Mouse (Mus musculus) activated CD4-positive, CD25-positive, alpha-beta regulatory T cell, adult 4 months (primary cell): ENCODE results near the gene Rbm20. TPM values are rescaled to one million over a fixed set of nuclear protein-coding genes. Genes with fewer than 3 reads are reported as not detected.
"Not testable (repeated sequence)": the region's sequence is repeated elsewhere in the genome, so short reads cannot be mapped to it uniquely, and the experiment has no call there.

Source experiments
- ATAC-seq: one replicate; pipeline ENCODE4 v1.8.0; 2017
- polyA plus RNA-seq, 2 experiments: library from polyadenylated mRNA; unstranded; fragments of 100-300 nt; shearing (Covaris generic); gene quantifications; one replicate each; pipeline ENCODE4 v1.2.1; 2017

Gene Rbm20
- under 1 TPM; 0.24 to 0.41 TPM for polyA plus RNA-seq

DNA sequence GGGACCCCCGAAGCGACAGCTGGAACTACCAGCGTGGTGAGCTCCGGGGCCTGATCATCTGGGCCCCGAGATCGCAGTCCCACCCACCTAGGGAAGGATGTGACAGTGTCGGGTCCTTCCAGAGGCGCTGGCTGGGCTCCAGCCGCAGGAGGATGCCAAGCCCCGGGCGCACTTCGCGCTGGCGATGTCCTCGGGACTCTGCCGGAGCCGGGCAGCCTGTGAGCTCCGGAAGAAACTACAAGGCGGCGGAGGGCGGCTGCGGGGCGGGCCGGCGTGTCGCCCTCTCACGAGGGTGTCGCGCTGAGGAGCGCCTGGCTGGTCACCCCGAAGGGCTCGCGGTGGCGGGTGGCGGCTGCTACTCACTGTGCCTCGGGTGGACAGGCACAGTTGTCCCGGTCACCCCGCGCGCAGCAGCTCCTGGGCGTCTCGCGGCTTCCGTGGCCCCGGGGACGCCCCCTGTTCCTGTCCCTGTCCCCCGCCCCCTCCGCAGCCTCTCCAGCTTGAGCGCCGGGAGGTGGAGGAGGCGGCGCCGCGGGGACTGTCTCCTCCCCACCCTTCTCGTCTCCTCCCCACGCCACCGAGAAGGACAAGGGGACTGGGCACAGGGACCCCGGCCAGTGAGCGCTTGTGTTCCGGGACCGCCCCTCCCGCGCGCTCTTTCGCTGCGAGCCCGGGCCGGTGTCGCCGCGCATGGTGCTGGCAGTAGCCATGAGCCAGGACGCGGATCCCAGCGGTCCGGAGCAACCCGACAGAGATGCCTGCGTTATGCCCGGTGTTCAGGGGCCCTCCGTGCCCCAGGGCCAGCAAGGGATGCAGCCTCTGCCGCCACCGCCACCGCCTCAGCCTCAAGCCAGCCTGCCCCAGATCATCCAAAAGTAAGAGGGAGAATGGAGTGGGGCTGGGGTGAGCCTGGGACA is at the start of gene Rbm20:
Rbm20 (plus strand) TSS at position 589 of the 917 bp plus-strand sequence.
- no peak for ATAC-seq

DNA sequence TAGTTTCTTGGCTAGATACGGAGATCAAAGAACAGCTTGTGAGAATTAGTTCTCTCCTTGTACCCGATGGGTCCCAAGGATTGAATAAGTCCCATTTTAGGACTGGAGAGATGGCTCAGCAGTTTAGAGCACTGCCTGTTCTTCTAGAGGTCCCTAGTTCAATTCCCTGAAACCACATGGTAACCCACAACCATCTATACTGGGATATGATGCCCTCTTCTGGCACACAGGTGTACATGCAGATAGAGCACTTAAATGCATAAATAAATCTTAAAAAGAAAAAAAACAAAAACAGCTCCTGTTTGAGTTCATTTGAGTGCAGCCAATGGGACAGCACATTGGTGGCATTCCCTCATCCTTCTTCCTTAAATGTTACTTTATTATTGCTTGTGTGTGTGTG is 39.1 kb upstream of the Rbm20 start:
- ATAC-seq: no peak

DNA sequence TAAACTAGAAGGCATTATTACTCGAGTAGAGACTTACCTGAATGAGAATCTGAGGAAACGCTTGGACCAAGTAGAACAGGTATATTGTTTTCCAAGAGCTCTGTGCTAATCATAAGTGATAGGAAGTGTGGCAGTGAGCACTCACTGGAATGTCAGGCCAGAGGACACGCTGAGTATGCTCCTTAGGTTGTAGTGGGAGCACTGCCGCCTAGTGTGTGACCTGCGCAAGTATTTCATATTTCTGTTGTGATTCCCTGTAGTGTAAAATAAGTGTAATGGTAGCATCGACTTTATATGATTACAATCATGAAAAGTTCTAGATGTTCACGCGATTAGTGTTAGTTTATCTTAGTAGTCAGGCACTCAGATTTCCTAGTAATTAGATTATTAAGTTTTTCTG is 38.4 kb upstream of the Rbm20 start:
- ATAC-seq: no peak

DNA sequence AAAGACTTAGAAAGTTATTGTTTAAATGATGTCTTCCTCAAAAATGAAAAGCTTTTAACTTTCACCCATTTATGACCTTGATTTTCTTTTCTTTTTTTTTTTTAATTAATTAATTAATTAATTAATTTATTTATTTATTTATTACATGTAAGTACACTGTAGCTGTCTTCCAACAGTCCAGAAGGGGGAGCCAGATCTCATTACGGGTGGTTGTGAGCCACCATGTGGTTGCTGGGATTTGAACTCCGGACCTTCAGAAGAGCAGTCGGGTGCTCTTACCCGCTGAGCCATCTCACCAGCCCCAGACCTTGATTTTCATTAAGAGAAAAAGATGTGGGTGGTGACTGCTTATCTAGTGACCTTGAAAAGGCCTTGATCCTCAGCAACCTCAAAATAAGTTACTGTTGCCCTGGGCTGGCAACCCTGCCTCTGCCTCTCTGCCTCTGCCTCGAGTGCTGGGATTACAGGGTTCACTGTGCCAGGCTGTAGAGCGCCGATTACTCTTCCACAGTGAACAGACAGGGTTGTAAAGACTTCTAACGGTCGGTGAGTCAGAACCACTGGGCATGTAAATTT is 33.0 kb upstream of the Rbm20 start:
- no peak for ATAC-seq

DNA sequence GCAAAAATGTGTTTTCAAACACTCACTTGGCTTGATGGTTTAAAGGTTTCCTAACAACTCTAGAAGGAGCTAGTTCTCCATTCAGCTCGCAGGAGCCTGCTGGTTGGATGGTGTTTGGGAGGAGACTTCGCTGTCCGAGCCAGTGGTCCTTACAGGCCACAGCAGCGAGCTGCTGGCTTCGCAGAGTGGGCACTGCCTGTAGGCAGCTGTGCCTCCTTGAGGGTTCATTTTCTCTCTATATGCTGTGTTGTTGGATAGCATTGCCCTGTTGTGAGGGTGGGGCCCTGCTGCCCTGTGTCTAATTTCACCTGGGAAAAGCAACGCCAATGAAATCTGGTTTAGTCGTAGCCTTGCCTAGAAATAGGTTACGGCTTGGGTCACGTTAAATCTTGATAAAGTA is 29.8 kb upstream of the Rbm20 start:
- no peak for ATAC-seq

DNA sequence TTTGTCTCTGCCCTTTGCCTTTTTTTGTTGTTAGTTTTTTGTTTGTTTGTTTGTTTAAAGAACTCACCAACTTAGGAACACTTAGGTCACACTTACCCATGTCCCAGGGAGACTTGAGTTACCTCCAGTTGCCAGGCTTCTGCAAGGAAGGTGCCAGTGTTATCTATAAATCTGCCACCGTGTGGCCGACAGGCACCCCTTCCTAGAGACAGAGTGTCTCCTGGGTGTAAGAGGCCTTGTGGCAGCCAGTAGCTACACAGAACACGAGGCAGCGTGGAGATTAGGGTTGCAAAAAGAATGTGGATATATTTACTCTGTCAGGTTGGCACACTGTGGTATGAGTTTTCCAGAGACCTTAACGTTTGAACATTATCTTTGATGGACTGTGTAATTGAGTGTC is 29.1 kb upstream of the Rbm20 start:
- ATAC-seq: no peak

DNA sequence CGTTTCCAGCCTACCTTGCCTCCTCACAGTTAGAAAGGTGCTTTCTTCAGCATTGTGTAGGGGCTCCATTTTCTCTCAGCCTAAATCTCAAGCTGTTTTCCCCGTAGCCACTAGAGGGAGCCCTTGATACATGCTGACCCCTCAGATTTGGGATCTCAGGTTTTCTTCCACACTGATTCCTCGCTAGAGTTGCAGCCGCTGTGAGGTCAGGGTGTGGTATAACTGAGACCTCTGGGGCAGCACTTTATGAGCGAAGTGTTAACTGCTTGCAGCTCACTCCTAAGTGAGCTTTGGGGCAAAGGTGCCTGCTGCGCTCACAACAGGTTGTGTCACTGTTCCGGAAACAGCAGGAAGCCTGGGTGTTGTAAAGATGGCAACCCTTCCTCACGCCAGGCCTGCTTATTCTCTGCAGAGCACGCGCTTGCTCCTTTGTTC is 28.3 kb upstream of the Rbm20 start:
- no peak for ATAC-seq

DNA sequence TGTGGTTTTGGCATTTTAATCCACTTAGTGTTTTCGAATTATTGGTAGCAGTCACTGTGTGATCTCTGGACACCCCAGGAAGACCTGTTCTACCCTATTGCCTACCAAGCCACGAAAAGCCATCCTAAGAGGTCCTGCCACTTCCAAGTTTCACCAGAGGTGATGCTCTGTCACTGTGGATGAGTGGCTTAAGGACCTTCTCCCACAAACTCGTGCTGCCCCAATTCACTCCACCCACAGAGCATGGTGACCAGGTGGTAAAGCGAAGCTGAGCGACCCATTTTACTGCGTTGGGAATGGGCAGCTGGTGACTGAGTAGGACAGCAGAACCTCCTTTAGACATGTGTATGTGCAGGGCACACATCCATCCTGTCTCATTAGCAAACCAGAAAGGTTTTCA is 27.7 kb upstream of the Rbm20 start:
- ATAC-seq: no peak

DNA sequence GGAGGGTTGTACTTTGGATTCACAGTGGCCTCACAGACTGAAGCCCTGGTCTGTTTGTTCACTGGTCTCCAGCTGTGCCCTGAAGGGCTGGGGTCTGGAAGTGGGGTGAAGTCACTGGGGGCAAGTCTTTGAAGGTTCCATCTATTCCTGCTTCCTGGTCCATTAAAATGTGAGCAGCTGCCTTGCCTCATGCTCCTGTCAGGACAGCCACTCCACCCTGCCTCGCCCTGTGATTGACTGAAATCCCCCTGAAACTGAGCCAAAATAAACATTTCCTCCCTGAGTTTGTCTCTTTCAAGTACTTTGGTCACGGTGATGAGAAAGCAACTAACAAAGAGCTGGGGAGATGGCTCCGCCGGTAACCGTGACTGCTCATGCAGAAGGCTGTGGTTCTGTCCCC is 27.3 kb upstream of the Rbm20 start:
- ATAC-seq: no peak

DNA sequence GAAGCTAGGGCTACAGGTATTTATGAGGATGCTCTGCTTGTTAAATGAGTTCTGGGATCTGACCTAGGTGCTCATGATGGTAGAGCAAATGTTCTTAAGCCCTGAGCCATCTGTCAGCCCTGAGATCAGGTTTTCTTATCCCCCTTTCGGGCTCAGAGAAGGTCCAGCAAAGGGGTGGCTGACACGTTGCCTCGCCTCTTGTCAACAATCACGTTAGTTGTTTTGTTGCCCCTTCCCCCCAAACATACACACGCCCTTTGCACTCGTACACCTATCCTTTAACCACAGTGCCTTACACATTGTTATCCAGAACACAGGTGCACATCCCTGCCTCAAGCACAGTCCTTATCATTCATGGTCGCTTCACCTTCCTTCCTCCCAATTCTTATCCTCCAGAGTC is 26.2 kb upstream of the Rbm20 start:
- ATAC-seq: no peak

DNA sequence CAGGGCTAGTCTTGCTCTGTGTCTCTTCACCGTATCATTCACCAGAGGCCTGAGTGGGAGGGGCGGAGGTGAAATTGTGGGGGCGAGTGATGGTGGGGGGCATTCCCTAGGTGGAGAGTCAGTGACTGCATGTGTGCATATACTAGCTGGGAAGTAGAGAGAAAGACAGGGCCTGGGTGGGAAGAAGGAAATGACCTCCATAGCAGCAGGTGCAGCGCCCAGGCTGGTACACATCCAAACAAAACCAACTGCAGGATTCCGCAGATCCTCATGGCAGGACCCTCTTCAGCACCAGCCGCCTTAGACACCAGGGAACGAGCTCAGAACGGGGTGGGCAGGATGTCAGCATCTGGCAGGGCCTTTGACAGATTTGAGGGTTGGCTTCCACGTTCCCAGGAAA is 24.8 kb upstream of the Rbm20 start:
- ATAC-seq: no peak

DNA sequence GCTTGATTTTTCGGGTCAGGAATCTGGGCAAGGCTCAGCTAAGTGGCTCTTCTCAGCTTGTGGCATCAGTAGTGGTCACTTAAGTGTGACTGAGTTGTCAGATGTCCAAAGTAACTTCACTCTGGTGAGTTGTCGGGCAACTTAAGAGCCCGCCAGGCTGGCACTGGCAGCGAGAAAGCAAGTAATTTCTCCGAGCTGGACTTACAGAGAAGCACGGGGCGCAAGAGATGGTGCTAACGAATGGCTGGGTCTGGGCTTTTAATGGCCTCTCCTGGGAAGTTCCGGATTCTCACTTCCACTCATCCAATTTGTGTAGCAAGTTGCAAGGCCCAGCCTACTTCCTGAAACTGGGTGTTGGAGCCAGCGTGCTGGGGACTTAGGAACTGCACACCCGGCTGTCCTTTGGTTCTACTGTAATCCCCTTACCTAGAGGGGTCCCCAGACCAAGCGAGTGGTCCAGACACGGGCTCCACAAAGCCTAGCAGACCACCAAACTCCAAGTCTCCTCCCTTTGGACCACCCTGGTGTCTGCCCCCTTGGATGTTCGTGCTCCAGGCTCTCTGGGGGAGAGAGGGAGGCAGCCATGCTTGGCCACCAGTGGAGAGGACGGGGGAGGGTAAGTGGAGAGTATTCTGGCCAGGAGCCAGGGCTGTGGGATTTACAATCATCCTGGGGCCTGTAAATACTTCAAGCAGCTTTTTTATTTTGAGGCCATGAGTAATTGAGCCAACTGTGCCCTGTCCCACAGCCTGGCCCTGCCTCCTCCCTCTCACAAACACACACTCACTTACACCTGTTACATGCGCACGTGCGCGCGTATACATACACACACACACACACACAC is 23.3 kb upstream of the Rbm20 start:
- ATAC-seq: no peak

DNA sequence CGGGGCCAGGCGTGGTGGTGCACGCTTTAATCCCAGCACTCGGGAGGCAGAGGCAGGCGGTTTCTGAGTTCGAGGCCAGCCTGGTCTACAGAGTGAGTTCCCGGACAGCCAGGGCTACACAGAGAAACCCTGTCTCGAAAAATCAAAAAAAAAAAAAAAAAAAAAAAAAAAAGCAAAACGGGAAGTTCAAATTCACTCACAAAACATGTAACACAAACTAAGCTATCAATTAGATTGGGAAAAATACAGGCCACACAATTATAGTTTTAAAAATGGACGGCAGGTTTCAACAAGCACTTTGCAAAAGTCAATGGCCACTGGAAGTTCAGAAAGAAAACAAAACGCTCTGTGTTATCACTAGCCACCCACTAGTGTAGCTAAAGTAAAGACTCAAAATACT is 20.7 kb upstream of the Rbm20 start:
- not testable (repeated sequence) for ATAC-seq

DNA sequence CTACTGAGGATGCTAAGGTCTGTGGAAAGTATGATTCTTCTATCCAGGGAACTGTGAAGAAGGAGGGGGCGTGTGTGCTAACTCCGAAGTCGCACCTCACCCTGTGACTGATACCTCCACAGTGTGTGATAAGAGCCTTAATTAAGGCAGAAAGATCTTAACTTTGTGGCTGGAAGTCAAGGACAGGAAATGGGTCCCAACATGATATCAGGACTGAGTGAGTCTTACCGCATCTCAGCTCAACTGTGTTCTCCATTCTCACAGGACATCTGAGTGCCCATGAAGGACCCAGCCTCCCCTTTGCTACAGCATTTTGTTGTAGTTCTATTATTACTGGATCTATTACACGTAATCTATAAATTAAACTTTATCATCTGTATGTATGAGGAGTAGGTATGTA is 19.7 kb upstream of the Rbm20 start:
- no peak for ATAC-seq

DNA sequence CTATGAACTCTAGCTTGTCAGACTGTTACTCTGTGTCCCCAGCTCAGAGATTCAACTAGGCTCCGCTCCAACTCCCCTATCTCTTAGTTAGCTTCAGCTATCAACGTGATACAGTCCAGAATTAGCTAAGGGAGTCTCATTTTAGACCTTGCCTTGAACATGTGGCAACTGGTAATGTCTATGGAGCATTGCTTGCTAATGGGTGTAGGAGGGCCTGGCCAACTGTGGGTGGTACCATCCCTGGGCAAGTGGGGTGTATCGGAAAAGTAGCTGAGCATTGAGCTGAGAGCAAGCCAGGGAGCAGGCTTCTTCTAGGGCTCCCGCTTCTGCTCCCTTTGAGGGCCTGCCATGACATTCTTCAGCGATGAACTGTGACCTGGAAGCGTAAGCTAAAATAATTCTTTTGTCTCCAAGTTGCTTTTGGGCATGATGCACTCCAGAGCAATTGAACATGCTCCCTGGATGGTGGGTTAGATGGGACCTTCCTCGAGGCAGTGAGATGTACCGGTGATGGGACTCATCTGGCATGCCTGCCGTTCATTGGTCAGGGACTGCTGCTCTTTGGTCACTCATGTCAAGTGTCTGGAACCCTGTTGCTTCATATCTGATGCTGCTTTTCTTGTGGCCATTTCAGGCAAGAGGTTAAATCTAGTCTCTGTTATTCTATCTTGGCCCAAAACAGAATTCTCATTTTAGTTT is 16.2 kb upstream of the Rbm20 start:
- ATAC-seq: no peak

DNA sequence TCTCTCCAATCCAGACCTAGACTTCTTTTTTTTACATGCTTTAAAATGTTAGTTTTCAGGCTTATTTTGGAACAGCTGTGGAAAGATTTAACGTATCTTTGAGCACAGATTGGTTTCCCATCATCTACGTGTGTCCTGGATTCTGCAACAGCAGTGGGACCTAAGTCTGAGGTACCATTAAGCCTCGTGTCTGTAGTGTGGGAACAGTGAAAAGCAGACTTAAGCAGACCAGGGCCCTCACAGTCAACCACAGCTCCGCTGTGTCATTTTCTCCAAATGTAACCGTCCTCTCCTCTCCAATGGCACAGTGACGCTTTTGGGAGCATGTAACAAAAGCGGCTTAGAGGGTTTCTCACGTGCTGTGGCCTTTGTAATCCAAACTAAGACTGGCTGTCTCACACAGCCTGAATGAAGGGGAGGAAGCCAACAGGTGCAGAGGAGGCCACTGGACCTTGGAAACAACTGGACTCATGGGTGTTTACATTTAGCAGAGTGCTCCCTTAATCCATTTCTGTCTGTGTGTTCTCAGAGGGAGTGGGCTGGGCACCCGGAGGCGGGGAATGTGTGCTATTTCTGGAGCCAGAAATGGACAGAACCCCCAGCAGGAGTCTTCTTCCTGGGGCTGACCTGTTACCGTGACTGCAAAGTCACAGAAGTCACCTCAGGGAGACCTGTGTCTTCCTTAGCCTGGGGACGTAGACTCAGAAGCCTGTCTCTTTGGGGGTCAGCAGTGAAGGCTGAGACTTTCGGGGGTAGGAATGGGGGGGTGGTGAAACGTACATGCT is 15.0 kb upstream of the Rbm20 start:
- ATAC-seq: no peak

DNA sequence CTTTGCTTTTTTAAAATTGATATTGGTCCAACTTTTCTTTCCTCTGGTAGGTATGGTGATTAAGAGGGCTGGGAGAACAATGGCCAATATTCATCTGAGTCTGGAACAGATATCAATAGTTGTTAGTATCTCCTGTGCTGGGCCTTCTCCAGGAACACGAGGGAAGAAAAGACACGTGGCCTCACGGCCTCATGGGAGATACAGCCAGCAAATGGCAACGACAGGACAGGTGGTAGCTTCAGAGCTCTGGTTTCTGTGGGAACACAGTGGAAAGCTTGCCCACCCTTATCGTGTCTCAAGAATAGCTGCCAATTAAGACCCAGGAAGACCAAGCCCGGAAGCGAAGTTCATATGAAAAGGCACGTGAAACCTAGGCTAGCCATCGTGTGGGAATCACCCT is 12.3 kb upstream of the Rbm20 start:
- ATAC-seq: no peak

DNA sequence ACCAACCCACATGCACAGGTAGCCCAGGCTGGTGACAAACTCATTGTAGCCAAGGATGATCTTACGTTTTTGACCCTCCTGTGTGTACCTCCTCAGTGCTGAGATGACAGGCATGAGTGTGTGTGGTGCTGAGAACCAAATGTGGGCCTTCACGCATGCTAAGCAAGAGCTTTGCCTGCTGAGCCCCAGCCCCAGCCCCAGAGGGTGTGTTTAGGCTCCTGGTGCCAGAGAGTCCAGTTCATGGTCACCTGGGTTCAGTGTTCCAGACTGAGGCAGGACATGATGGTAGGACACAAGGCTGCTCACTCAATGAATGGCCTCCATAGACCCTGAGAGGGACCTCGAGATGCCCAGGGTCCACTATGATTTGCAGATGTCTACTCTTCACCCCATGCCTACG is 11.7 kb upstream of the Rbm20 start:
- no peak for ATAC-seq

DNA sequence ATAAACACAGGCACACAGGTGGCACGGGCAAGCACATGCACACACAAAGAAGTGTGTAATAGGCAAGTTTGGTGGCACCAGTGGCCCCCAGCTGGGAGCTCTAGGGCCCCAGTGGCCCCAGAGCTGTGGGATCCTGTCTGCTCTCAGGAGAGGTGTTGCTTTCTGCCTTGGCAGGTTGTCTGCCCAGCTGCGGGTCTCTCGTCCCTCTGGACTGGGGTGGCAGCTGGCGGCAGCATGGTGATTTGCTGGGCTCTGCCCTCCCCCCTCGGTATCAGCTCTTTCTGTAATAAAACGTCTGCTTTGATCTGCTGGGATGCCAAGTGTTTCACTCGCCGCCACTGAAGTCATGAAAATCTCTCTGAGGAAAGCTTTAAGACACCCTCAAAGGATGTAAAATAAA is 10.4 kb upstream of the Rbm20 start:
- ATAC-seq: no peak

DNA sequence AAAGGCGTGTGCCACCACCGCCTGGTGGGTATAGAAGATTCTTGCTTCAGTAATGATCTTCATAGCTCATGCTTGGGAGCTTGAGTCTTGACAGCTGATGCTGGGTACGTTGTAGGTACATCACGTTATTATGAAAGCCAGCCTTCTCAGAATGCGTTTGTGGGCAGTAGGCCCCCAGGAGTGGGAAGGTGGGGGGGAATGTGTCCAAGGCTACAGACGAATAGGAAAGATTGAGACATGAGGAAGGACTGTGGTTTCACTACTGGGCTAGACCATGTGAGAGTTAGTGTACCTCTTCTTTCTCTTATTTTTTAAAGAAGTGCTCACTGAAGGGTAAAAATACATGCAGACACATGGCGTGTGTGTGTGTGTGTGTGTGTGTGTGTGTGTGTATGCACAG is 8.3 kb upstream of the Rbm20 start:
- ATAC-seq: no peak

DNA sequence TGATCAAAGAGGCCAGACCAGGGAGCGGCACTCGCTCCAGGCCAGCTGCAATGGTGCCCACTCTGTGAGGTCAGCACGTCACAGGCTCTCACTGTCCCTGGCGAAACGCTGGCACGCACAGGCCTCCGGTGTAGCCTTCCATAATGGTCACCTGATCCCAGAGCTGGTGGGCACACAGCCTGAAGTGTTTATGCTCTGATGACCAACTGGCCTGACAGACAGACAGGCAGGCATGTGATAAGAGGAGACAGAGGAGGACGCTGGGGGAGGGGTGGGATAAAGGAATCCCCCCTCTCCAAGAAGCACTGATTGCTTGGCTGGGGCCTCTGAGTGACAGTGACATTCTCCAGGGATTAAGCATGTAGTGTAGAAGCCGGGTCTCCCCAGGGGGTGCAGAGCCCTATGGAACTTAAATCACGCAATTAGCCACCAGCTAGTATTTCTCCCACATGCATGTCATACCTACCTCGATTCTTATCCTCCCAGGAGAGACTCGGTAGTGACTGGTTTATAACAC is 6.4 kb upstream of the Rbm20 start:
- no peak for ATAC-seq

DNA sequence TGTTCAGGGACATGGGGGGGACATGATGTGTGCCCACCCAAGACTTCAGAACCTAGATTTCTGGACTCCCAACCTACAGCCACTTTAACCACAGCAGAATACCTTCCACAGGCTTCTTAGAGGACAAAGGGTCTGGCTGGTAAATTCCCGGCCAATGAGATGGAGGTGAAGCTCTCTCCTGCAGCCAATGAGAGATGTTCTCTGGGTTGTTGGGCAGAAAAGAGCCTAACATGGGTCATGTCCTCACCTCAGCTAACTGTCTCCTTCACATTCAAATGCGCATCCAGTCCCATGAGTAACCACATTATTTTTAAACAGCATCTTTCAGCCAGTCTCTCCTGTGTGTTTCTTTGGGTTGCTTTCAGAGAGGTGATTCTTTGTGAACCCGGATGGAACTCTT is 5.7 kb upstream of the Rbm20 start:
- no peak for ATAC-seq
